Mouse (Mus musculus) kidney, adult 2 months (tissue): ENCODE measurements around the gene Elmo1. TPM values are rescaled to one million over a fixed set of nuclear protein-coding genes. Genes with fewer than 3 reads are reported as not detected.

Source experiments
- DNase-seq: peaks from one replicate; pipeline ENCODE4 v3.0.0; 2021
- H3K27ac ChIP-seq: fragments of 200-500 bp; 2 replicates; pipeline ENCODE4 v1.5.1; 2012; ENCODE audit warnings: low read depth, low read length, control low read depth, inconsistent platforms; ENCODE audit not compliant: insufficient read depth
- H3K27me3 ChIP-seq: fragments of 200-500 bp; replicated peaks from 2 replicates; pipeline ENCODE4 v1.6.1; 2012; ENCODE audit warnings: mild to moderate bottlenecking, moderate library complexity, low read length, inconsistent platforms; ENCODE audit not compliant: control insufficient read depth, insufficient read depth
- H3K36me3 ChIP-seq: fragments of 200-500 bp; 2 replicates; pipeline ENCODE4 v1.6.1; 2012; ENCODE audit warnings: mild to moderate bottlenecking, moderate library complexity, low read length, inconsistent platforms; ENCODE audit not compliant: control insufficient read depth, insufficient read depth
- H3K4me1 ChIP-seq: fragments of 200-500 bp; 2 replicates; pipeline ENCODE4 v1.6.1; 2011; ENCODE audit warnings: low read length; ENCODE audit not compliant: control insufficient read depth, insufficient read depth
- H3K4me3 ChIP-seq: fragments of 200-500 bp; 2 replicates; pipeline ENCODE4 v1.5.1; 2011; ENCODE audit warnings: mild to moderate bottlenecking, low read depth, low read length, control low read depth; ENCODE audit not compliant: insufficient read depth
- CTCF ChIP-seq: fragments of 200-500 bp; conservative IDR thresholded peaks from 2 replicates; pipeline ENCODE4 v1.5.1; 2011; ENCODE audit warnings: low read depth, mild to moderate bottlenecking, control low read depth, low read length, moderate library complexity, mixed read lengths; ENCODE audit not compliant: insufficient read depth, insufficient read length
- POLR2A ChIP-seq: fragments of 200-500 bp; IDR thresholded peaks from one replicate; pipeline ENCODE4 v1.6.1; 2011; ENCODE audit warnings: low read depth, low read length, control low read depth
- WGBS: fragments of 180-500 bp; shearing (Covaris S2); methylation state at CpG from one replicate; pipeline ENCODE4 v1.1.7; 2018; 5-methylcytosine and 5-hydroxymethylcytosine counted together
- polyA plus RNA-seq: library from polyadenylated mRNA; depleted of rRNA; stranded (reverse); fragments of >200 nt; gene quantifications from 2 replicates; pipeline ENCODE4 v1.2.3, GENCODE M21; 2012

The Elmo1 gene
- polyA plus RNA-seq, 1 experiment: 4.5 TPM

GRCm38 (mm10) chr13:20047926-20048836 is 42.2 kb upstream of the Elmo1 start:
- Histone ChIP-seq H3K27me3 (no peaks in the 10 kb centered on the region; the same call in 1 of the 2 replicates), H3K4me1 (no peaks in the 10 kb centered on the region), H3K4me3 (no peak overlapping the region), H3K36me3 (no peaks in the 10 kb centered on the region), H3K27ac (no peak overlapping the region)
- 77% methylated on average over 14 of the region's 14 CpGs for WGBS
- DNase-seq: no peak
- TF ChIP-seq POLR2A (no peak), CTCF (no peak)

DNA sequence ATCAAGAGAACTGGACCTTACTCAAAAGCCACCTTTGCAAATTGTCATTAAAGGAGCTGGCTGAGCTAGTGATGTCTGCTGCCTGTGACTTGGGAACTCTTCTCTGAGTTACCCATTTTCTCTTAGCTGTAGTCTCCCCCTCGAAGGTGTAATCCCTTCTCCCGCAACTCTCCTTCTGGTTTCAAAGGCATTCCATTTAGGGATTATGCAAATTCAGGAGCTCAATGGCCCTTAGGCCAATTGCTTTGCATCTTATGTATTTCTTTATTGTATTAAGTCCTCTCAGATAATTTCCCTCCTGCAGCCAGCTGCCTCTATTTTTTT is 41.6 kb upstream of the Elmo1 start:
- TF ChIP-seq POLR2A: no peak
- no peak for TF ChIP-seq CTCF
- Histone ChIP-seq H3K4me1 (no peaks in the 10 kb centered on the region), H3K27me3 (no peaks in the 10 kb centered on the region; the same call in 1 of the 2 replicates), H3K27ac (no peak overlapping the region), H3K4me3 (no peak overlapping the region), H3K36me3 (no peaks in the 10 kb centered on the region)
- DNase-seq: no peak
- 61% methylated on average over 2 of the region's 2 CpGs for WGBS

GRCm38 (mm10) chr13:20049654-20050053 is 40.7 kb upstream of the Elmo1 start:
- H3K36me3 ChIP-seq: no peaks in the 10 kb centered on the region
- H3K4me3 ChIP-seq: no peak overlapping the region
- 77% methylated on average over 8 of the region's 8 CpGs for WGBS
- no peaks in the 10 kb centered on the region; the same call in 1 of the 2 replicates for H3K27me3 ChIP-seq
- no peak for DNase-seq
- no peak overlapping the region for H3K27ac ChIP-seq
- no peak for TF ChIP-seq CTCF
- no peak for TF ChIP-seq POLR2A
- no peaks in the 10 kb centered on the region for H3K4me1 ChIP-seq

GRCm38 (mm10) chr13:20050149-20050548 is 40.2 kb upstream of the Elmo1 start:
- no peaks in the 10 kb centered on the region; the same call in 1 of the 2 replicates for H3K27me3 ChIP-seq
- H3K27ac ChIP-seq: no peak overlapping the region
- no peak for TF ChIP-seq CTCF
- TF ChIP-seq POLR2A: no peak
- 51% methylated on average over 10 of the region's 10 CpGs for WGBS
- H3K4me1 ChIP-seq: no peaks in the 10 kb centered on the region
- no peaks in the 10 kb centered on the region for H3K36me3 ChIP-seq
- no peak overlapping the region for H3K4me3 ChIP-seq
- no peak for DNase-seq

GRCm38 (mm10) chr13:20057926-20058325 is 32.5 kb upstream of the Elmo1 start:
- no peak for DNase-seq
- Histone ChIP-seq H3K4me3 (no peak overlapping the region), H3K36me3 (no peaks in the 10 kb centered on the region), H3K4me1 (no peaks in the 10 kb centered on the region), H3K27me3 (no peaks in the 10 kb centered on the region), H3K27ac (no peak overlapping the region)
- WGBS: 95% methylated on average over 1 of the region's 1 CpGs
- TF ChIP-seq POLR2A (no peak), CTCF (no peak)

- no peaks in the 10 kb centered on the region for H3K27me3 ChIP-seq
- H3K4me1 ChIP-seq: no peaks in the 10 kb centered on the region
- TF ChIP-seq POLR2A: no peak
- TF ChIP-seq CTCF: no peak
- H3K27ac ChIP-seq: no peak overlapping the region
- no peak for DNase-seq
- no peaks in the 10 kb centered on the region for H3K36me3 ChIP-seq
- WGBS: 85% methylated on average over 5 of the region's 5 CpGs
- H3K4me3 ChIP-seq: no peak overlapping the region
Measured at GRCm38 (mm10) chr13:20061031-20061430, 29.4 kb upstream of the Elmo1 start.

GRCm38 (mm10) chr13:20063331-20063730 is 27.1 kb upstream of the Elmo1 start:
- no peak overlapping the region for H3K4me3 ChIP-seq
- WGBS: 35% methylated on average over 5 of the region's 5 CpGs
- TF ChIP-seq CTCF (no peak), POLR2A (no peak)
- no peaks in the 10 kb centered on the region for H3K4me1 ChIP-seq
- no peaks in the 10 kb centered on the region for H3K36me3 ChIP-seq
- no peaks in the 10 kb centered on the region for H3K27me3 ChIP-seq
- no peak overlapping the region for H3K27ac ChIP-seq
- DNase-seq: peak; percentile 44
